In genomic region chr9:21955570-21956281, GRCm38 (mm10) we compare ENCODE assay signal across 8 mouse cellular contexts. TPM values are rescaled to one million over a fixed set of nuclear protein-coding genes. Genes with fewer than 3 reads are reported as not detected.
DNase-seq lines count a peak whose midpoint lies in the region; ATAC-seq and TF ChIP-seq lines count a peak whose summit lies in the region.

Gene Swsap1 (plus strand): TSS chr9:21955755.

- in situ Hi-C loops in CH12.LX (cut with MboI; ENCODE audit: low pct_ligation_motif_present, low pct_unique_long_range_greater_than_20kb, low sequenced_read_pairs) = no loop called here

- H3K9me3 ChIP-seq in CH12.LX (replicated peaks; ENCODE audit: low read length) = peaks cover 3% of the 10 kb centered on the region
- H3K9me3 ChIP-seq in forebrain, embryonic 11.5 days (ENCODE audit: control insufficient read depth, low read length) = no peaks in the 10 kb centered on the region
- H3K9me3 ChIP-seq in heart, embryonic 16.5 days (replicated peaks; ENCODE audit: control insufficient read depth, low read length) = no peaks in the 10 kb centered on the region
- no peaks in the 10 kb centered on the region for H3K9me3 ChIP-seq in liver, embryonic 15.5 days (replicated peaks)
- H3K9me3 ChIP-seq in neural tube, embryonic 12.5 days = no peaks in the 10 kb centered on the region

- peak within 1 kb of the TSS; percentile 59 to 79 (median 77) for H3K4me3 ChIP-seq in CH12.LX (replicated peaks in 1 of 3; ENCODE audit: low read depth in 2 of 3, low read length in 2 of 3, poor library complexity in 1 of 3)
- H3K4me3 ChIP-seq in forebrain, embryonic 11.5 days (ENCODE audit: low read depth, low read length) = peak within 1 kb of the TSS; percentile 73
- H3K4me3 ChIP-seq in heart, embryonic 16.5 days (ENCODE audit: low read length) = peak within 1 kb of the TSS; percentile 78
- peak within 1 kb of the TSS; percentile 80 for H3K4me3 ChIP-seq in liver, embryonic 15.5 days (replicated peaks)
- peak within 1 kb of the TSS; percentile 67 for H3K4me3 ChIP-seq in neural tube, embryonic 12.5 days

- peak; percentile 98 for ATAC-seq in forebrain, embryonic 11.5 days (replicated peaks; ENCODE audit: low FRiP score)
- peak; percentile 97 for ATAC-seq in heart, embryonic 16.5 days (replicated peaks; ENCODE audit: extremely low read depth, insufficient read depth, low FRiP score)
- peak; percentile 95 for ATAC-seq in liver, embryonic 15.5 days (ENCODE audit: insufficient read depth)
- ATAC-seq in neural tube, embryonic 12.5 days (ENCODE audit: low FRiP score, low read depth) = peak; percentile 98

- no peak for TF ChIP-seq EP300 in CH12.LX (IDR thresholded peaks at IDR 0.05; ENCODE audit: low read length)

- TF ChIP-seq RAD21 in CH12.LX (IDR thresholded peaks at IDR 0.05; ENCODE audit: low read depth, low read length) = no peak

- peak within 1 kb of the TSS; percentile 89 for H3K9ac ChIP-seq in CH12.LX (ENCODE audit: insufficient read depth, low read depth)
- peak within 1 kb of the TSS; percentile 89 for H3K9ac ChIP-seq in forebrain, embryonic 11.5 days (ENCODE audit: low read length)
- peak within 1 kb of the TSS; percentile 87 for H3K9ac ChIP-seq in heart, embryonic 16.5 days (ENCODE audit: low read length)
- peak within 1 kb of the TSS; percentile 84 for H3K9ac ChIP-seq in liver, embryonic 15.5 days
- peak within 1 kb of the TSS; percentile 78 for H3K9ac ChIP-seq in neural tube, embryonic 12.5 days

- H3K4me2 ChIP-seq in CH12.LX (ENCODE audit: insufficient read depth, low read depth, poor library complexity, severe bottlenecking) = peak within 1 kb of the TSS; percentile 88
- H3K4me2 ChIP-seq in forebrain, embryonic 11.5 days (ENCODE audit: low read depth, low read length, severe bottlenecking) = peak within 1 kb of the TSS; percentile 61
- H3K4me2 ChIP-seq in heart, embryonic 16.5 days (ENCODE audit: low read depth, low read length) = peak within 1 kb of the TSS; percentile 79
- peak within 1 kb of the TSS; percentile 88 for H3K4me2 ChIP-seq in liver, embryonic 15.5 days
- H3K4me2 ChIP-seq in neural tube, embryonic 12.5 days (replicated peaks) = peak within 1 kb of the TSS; percentile 60

- TF ChIP-seq CTCF in CH12.LX (conservative IDR thresholded peaks at IDR 0.05 in 1 of 2, IDR thresholded peaks at IDR 0.05 in 1 of 2; ENCODE audit: low read depth in 2 of 2, low read length in 2 of 2) = no peak

- H3K36me3 ChIP-seq in CH12.LX (replicated peaks in 1 of 2; ENCODE audit: control insufficient read depth in 1 of 2, insufficient read depth in 1 of 2, low read length in 1 of 2) = peaks cover 3% of the 10 kb centered on the region in 2 experiments
- no peaks in the 10 kb centered on the region for H3K36me3 ChIP-seq in forebrain, embryonic 11.5 days (ENCODE audit: control insufficient read depth, insufficient read depth, low read length)
- H3K36me3 ChIP-seq in heart, embryonic 16.5 days (ENCODE audit: control insufficient read depth, insufficient read depth) = no peaks in the 10 kb centered on the region
- peaks cover 42% of the 10 kb centered on the region for H3K36me3 ChIP-seq in liver, embryonic 15.5 days (replicated peaks)
- no peaks in the 10 kb centered on the region for H3K36me3 ChIP-seq in neural tube, embryonic 12.5 days

- TF ChIP-seq POLR2A in CH12.LX (IDR thresholded peaks at IDR 0.05; ENCODE audit: low read depth, low read length) = peak; percentile 84

- dilution Hi-C loops in CH12.LX (cut with MboI; ENCODE audit: extremely low pct_ligation_motif_present, extremely low pct_unique_long_range_greater_than_20kb, low sequenced_read_pairs) = no loop called here

- DNase-seq in CH12.LX (ENCODE audit: extremely low read depth) = peak; percentile 98
- DNase-seq in c-Kit-positive CD71-positive TER-119-negative erythroid progenitor cells, embryonic 14.5 days (ENCODE audit: low read depth) = peak; percentile 99
- peak; percentile 96 for DNase-seq in forebrain, embryonic 11.5 days (ENCODE audit: low spot score)
- peak; percentile 97 to 99 for DNase-seq in kidney, postnatal 36 days
- DNase-seq in telencephalon, adult 2 months (ENCODE audit: low read depth, low spot score) = peak; percentile 99

- peaks cover 2 to 10% of the 10 kb centered on the region in 2 experiments; a peak in 3 of 4 replicates for H3K4me1 ChIP-seq in CH12.LX (ENCODE audit: control insufficient read depth in 1 of 2, insufficient read depth in 2 of 2)
- peaks cover 6% of the 10 kb centered on the region; the same call in 1 of the 2 replicates for H3K4me1 ChIP-seq in forebrain, embryonic 11.5 days (replicated peaks; ENCODE audit: control insufficient read depth, insufficient read depth, low read length)
- H3K4me1 ChIP-seq in heart, embryonic 16.5 days (ENCODE audit: control insufficient read depth, insufficient read depth, low read length) = peaks cover 6% of the 10 kb centered on the region
- peaks cover 53% of the 10 kb centered on the region for H3K4me1 ChIP-seq in liver, embryonic 15.5 days (replicated peaks)
- H3K4me1 ChIP-seq in neural tube, embryonic 12.5 days = peaks cover 11% of the 10 kb centered on the region; the same call in 1 of the 2 replicates

- peak within 1 kb of the TSS; percentile 84 for H3K27ac ChIP-seq in CH12.LX (ENCODE audit: insufficient read depth, low read depth)
- H3K27ac ChIP-seq in forebrain, embryonic 11.5 days (ENCODE audit: low read depth, low read length) = peak within 1 kb of the TSS; percentile 80
- H3K27ac ChIP-seq in heart, embryonic 16.5 days (ENCODE audit: low read length) = peak within 1 kb of the TSS; percentile 92
- H3K27ac ChIP-seq in liver, embryonic 15.5 days (replicated peaks) = peak within 1 kb of the TSS; percentile 92
- peak within 1 kb of the TSS; percentile 78 for H3K27ac ChIP-seq in neural tube, embryonic 12.5 days

- H3K79me2 ChIP-seq in CH12.LX (replicated peaks; ENCODE audit: control insufficient read depth, extremely low read depth, insufficient read depth, poor library complexity, severe bottlenecking) = 0 out of 2 replicates have a peak, but pooled peaks cover 3% of the 10 kb centered on the region

- under 1% methylated on average over 51 of the region's 54 CpGs for WGBS in forebrain, embryonic 11.5 days
- WGBS in heart, embryonic 16.5 days = under 1% methylated on average over 54 of the region's 54 CpGs
- WGBS in liver, embryonic 15.5 days (ENCODE audit: insufficient replicate concordance) = under 1% methylated on average over 54 of the region's 54 CpGs
- under 1% methylated on average over 54 of the region's 54 CpGs for WGBS in neural tube, embryonic 12.5 days

- H3K27me3 ChIP-seq in CH12.LX (replicated peaks) = peaks cover 6% of the 10 kb centered on the region
- peaks cover 12% of the 10 kb centered on the region for H3K27me3 ChIP-seq in forebrain, embryonic 11.5 days (ENCODE audit: control insufficient read depth, insufficient read depth, low read length)
- H3K27me3 ChIP-seq in heart, embryonic 16.5 days (ENCODE audit: control insufficient read depth, insufficient read depth, low read length) = peaks cover 9% of the 10 kb centered on the region
- 0 out of 2 replicates have a peak, but pooled peaks cover 2% of the 10 kb centered on the region for H3K27me3 ChIP-seq in liver, embryonic 15.5 days
- H3K27me3 ChIP-seq in neural tube, embryonic 12.5 days (replicated peaks) = peaks cover 19% of the 10 kb centered on the region

TF ChIP-seq in CH12.LX, 34 proteins besides CTCF, POLR2A, EP300 and RAD21:
- TF ChIP-seq ZC3H11A (IDR thresholded peaks at IDR 0.05; ENCODE audit: low read depth, low read length) (no peak), MYC (IDR thresholded peaks at IDR 0.05; ENCODE audit: low read depth, low read length) (0 out of 2 replicates have a peak, but pooled peaks have one; percentile 42), CHD2 (IDR thresholded peaks at IDR 0.05; ENCODE audit: low read length) (peak; percentile 90), POLR2AphosphoS2 (IDR thresholded peaks at IDR 0.05; ENCODE audit: low read depth, low read length) (no peak), HCFC1 (IDR thresholded peaks at IDR 0.05; ENCODE audit: low read depth, low read length) (peak; percentile 75), MXI1 (IDR thresholded peaks at IDR 0.05; ENCODE audit: low read depth, low read length) (peak; percentile 65; the same call in 1 of the 2 replicates), BHLHE40 (IDR thresholded peaks at IDR 0.05; ENCODE audit: low read depth, low read length) (peak; percentile 14; the same call in 1 of the 2 replicates), TBP (conservative IDR thresholded peaks at IDR 0.05; ENCODE audit: low read depth, low read length) (peak; percentile 73; the same call in 1 of the 2 replicates), IRF4 (IDR thresholded peaks at IDR 0.05; ENCODE audit: low read depth, low read length) (peak; percentile 62), ETS1 (conservative IDR thresholded peaks at IDR 0.05; ENCODE audit: low read depth, low read length) (no peak), ZKSCAN1 (IDR thresholded peaks at IDR 0.05; ENCODE audit: borderline replicate concordance, low read depth, low read length) (no peak), JUN (IDR thresholded peaks at IDR 0.05; ENCODE audit: insufficient read depth, low read depth, low read length) (no peak), TCF12 (IDR thresholded peaks at IDR 0.05; ENCODE audit: low read depth, low read length) (peak; percentile 61; the same call in 1 of the 2 replicates), MAX (IDR thresholded peaks at IDR 0.05; ENCODE audit: low read length) (peak; percentile 59; the same call in 1 of the 2 replicates), NRF1 (IDR thresholded peaks at IDR 0.05; ENCODE audit: low read depth, low read length) (peak; percentile 61), NELFE (IDR thresholded peaks at IDR 0.05; ENCODE audit: low read depth, low read length) (peak; percentile 45), RCOR1 (conservative IDR thresholded peaks at IDR 0.05; ENCODE audit: low read depth, low read length) (no peak), GABPA (IDR thresholded peaks at IDR 0.05; ENCODE audit: insufficient replicate concordance, low read depth, low read length) (no peak), ELF1 (IDR thresholded peaks at IDR 0.05; ENCODE audit: low read depth, low read length) (peak; percentile 77)

RNA-seq across cellular contexts. Expression of gene Swsap1, which starts in this region (rescaled TPM):
- 4.0 and 4.4 TPM in 2 replicates for total RNA-seq in CH12.LX (2012; rRNA removed)
- total RNA-seq in CH12.LX (2014; rRNA removed) = 4.1 and 4.4 TPM in 2 replicates
- 2.9 and 3.1 TPM in 2 replicates for polyA plus RNA-seq in CH12.LX (2012; ENCODE audit: insufficient read length, low read depth)
- polyA plus RNA-seq in forebrain, embryonic 11.5 days (2014; fragmentation: Nextera tagmentation; extraction: Ambion mirVana) = 18.5 and 22.2 TPM in 2 replicates
- polyA plus RNA-seq in heart, embryonic 16.5 days (2015; fragmentation: Nextera tagmentation; extraction: Ambion mirVana) = 4.4 and 4.9 TPM in 2 replicates
- polyA plus RNA-seq in liver, embryonic 15.5 days (2015; fragmentation: Nextera tagmentation; extraction: Ambion mirVana) = 2.2 and 2.5 TPM in 2 replicates
- 8.1 and 9.7 TPM in 2 replicates for polyA plus RNA-seq in neural tube, embryonic 12.5 days (2016; fragmentation: Nextera tagmentation; extraction: Ambion mirVana)

Comparison
In these comparisons a context has a peak if more than half of its experiments do, and no peak if none do; other contexts are left out.
1. Peak in every context shown above with its lines: DNase-seq, ATAC-seq, H3K4me3 ChIP-seq and H3K27ac ChIP-seq.